Mouse (Mus musculus) embryonic facial prominence, embryonic 14.5 days (tissue): ENCODE data around the gene Farsa. TPM values are rescaled to one million over a fixed set of nuclear protein-coding genes. Genes with fewer than 3 reads are reported as not detected.
A peak's percentile ranks its signal among the peaks of the same experiment; 100 is the strongest.

Experiments used
- ATAC-seq: fragments of 200-750 bp; cut with Nextera tagmentation; 2 replicates; pipeline ENCODE4 v1.8.0; 2017; ENCODE audit warnings: low read depth, moderate number of reproducible peaks, moderate TSS enrichment
- DNase-seq: peaks from one replicate; pipeline ENCODE4 v3.0.0-alpha.2; 2015; ENCODE audit warnings: low spot score
- H3K27ac ChIP-seq: fragments of 300-500 bp; sonication (generic); replicated peaks from 2 replicates; pipeline ENCODE4 v1.5.1; 2014; ENCODE audit warnings: low read depth, mild to moderate bottlenecking, low read length, moderate library complexity
- H3K27me3 ChIP-seq: fragments of 300-500 bp; sonication (generic); replicated peaks from 2 replicates; pipeline ENCODE4 v1.6.1; 2014; ENCODE audit warnings: low read length; ENCODE audit not compliant: control insufficient read depth, insufficient read depth
- H3K36me3 ChIP-seq: fragments of 300-500 bp; sonication (generic); 2 replicates; pipeline ENCODE4 v1.6.1; 2014; ENCODE audit warnings: low read length, mixed read lengths; ENCODE audit not compliant: control insufficient read depth, insufficient read depth
- H3K4me1 ChIP-seq: fragments of 300-500 bp; sonication (generic); 2 replicates; pipeline ENCODE4 v1.6.1; 2014; ENCODE audit warnings: antibody characterized with exemption, low read length; ENCODE audit not compliant: control insufficient read depth, insufficient read depth
- H3K4me2 ChIP-seq: fragments of 300-500 bp; sonication (generic); 2 replicates; pipeline ENCODE4 v1.6.1; 2014; ENCODE audit warnings: low read depth, mild to moderate bottlenecking, low read length, moderate library complexity, mixed read lengths
- H3K4me3 ChIP-seq: fragments of 300-500 bp; sonication (generic); 2 replicates; pipeline ENCODE4 v1.5.1; 2014; ENCODE audit warnings: low read depth, mild to moderate bottlenecking, low read length
- H3K9ac ChIP-seq: fragments of 300-500 bp; sonication (generic); 2 replicates; pipeline ENCODE4 v1.6.1; 2014; ENCODE audit warnings: low read depth, mild to moderate bottlenecking, low read length, moderate library complexity, mixed read lengths
- H3K9me3 ChIP-seq: fragments of 300-500 bp; sonication (generic); 2 replicates; pipeline ENCODE4 v1.6.1; 2016; ENCODE audit warnings: low read length; ENCODE audit not compliant: control insufficient read depth
- whole genome bisulfite sequencing: fragments of 180-500 bp; shearing (Covaris S2); extraction: QIAGEN DNeasy Blood & Tissue Kit; methylation state at CpG from one replicate; pipeline ENCODE4 v1.1.7; 2014; 5-methylcytosine and 5-hydroxymethylcytosine counted together
- polyA plus RNA-seq: library from polyadenylated mRNA; unstranded; fragments of >200 nt; fragmentation: Nextera tagmentation; extraction: Ambion mirVana; gene quantifications from 2 replicates; pipeline ENCODE4 v1.2.1, GENCODE M21; 2014

Gene Farsa
- polyA plus RNA-seq, 1 experiment from 2014 or later: 67.1 TPM

- no peaks in the 10 kb centered on the region for H3K9me3 ChIP-seq
- H3K4me2 ChIP-seq: no peak overlapping the region
- DNase-seq: peak; percentile 5
- no peak overlapping the region for H3K9ac ChIP-seq
- ATAC-seq: no peak
- H3K36me3 ChIP-seq: no peaks in the 10 kb centered on the region; the same call in 1 of the 2 replicates
- WGBS: 68% methylated on average over 3 of the region's 3 CpGs
- no peaks in the 10 kb centered on the region for H3K27me3 ChIP-seq
- H3K4me1 ChIP-seq: peaks cover 7% of the 10 kb centered on the region
- no peak overlapping the region for H3K4me3 ChIP-seq
- no peak overlapping the region for H3K27ac ChIP-seq
Measured at GRCm38 (mm10) chr8:84877297-84878035, 20.7 kb downstream of the Farsa start.

- no peak overlapping the region for H3K9ac ChIP-seq
- ATAC-seq: no peak
- 81% methylated on average over 1 of the region's 1 CpGs for WGBS
- H3K27me3 ChIP-seq: no peaks in the 10 kb centered on the region
- no peak overlapping the region for H3K4me3 ChIP-seq
- no peaks in the 10 kb centered on the region for H3K4me1 ChIP-seq
- no peak for DNase-seq
- no peak overlapping the region for H3K27ac ChIP-seq
- no peak overlapping the region for H3K4me2 ChIP-seq
- H3K9me3 ChIP-seq: no peaks in the 10 kb centered on the region
- peaks cover 4% of the 10 kb centered on the region for H3K36me3 ChIP-seq
Measured at GRCm38 (mm10) chr8:84878915-84879314, 22.1 kb downstream of the Farsa start.

GRCm38 (mm10) chr8:84884728-84885127 lies 27.9 kb downstream of the Farsa start:
- no peak for ATAC-seq
- H3K4me1 ChIP-seq: no peaks in the 10 kb centered on the region
- H3K9ac ChIP-seq: no peak overlapping the region
- H3K27ac ChIP-seq: no peak overlapping the region
- no peaks in the 10 kb centered on the region for H3K27me3 ChIP-seq
- no peaks in the 10 kb centered on the region for H3K9me3 ChIP-seq
- no peak overlapping the region for H3K4me2 ChIP-seq
- no peak overlapping the region for H3K4me3 ChIP-seq
- DNase-seq: no peak
- H3K36me3 ChIP-seq: peaks cover 38% of the 10 kb centered on the region
- 91% methylated on average over 4 of the region's 4 CpGs for WGBS

GRCm38 (mm10) chr8:84888280-84888679 lies 31.5 kb downstream of the Farsa start:
- no peaks in the 10 kb centered on the region for H3K9me3 ChIP-seq
- no peak overlapping the region for H3K4me3 ChIP-seq
- peaks cover 6% of the 10 kb centered on the region; the same call in 1 of the 2 replicates for H3K4me1 ChIP-seq
- peaks cover 47% of the 10 kb centered on the region for H3K36me3 ChIP-seq
- no peak overlapping the region for H3K4me2 ChIP-seq
- WGBS: 93% methylated on average over 3 of the region's 3 CpGs
- no peak for DNase-seq
- no peak overlapping the region for H3K9ac ChIP-seq
- no peak overlapping the region for H3K27ac ChIP-seq
- ATAC-seq: no peak
- H3K27me3 ChIP-seq: no peaks in the 10 kb centered on the region

GRCm38 (mm10) chr8:84889141-84889540 lies 32.4 kb downstream of the Farsa start:
- Histone ChIP-seq H3K4me3 (no peak overlapping the region), H3K36me3 (peaks cover 43% of the 10 kb centered on the region), H3K9ac (no peak overlapping the region), H3K27me3 (no peaks in the 10 kb centered on the region), H3K4me2 (no peak overlapping the region), H3K9me3 (no peaks in the 10 kb centered on the region), H3K4me1 (peaks cover 6% of the 10 kb centered on the region; the same call in 1 of the 2 replicates), H3K27ac (no peak overlapping the region)
- WGBS: 100% methylated on average over 1 of the region's 1 CpGs
- ATAC-seq: no peak
- DNase-seq: no peak

- peak overlapping the region; percentile 78 for H3K4me3 ChIP-seq
- H3K9ac ChIP-seq: peak overlapping the region; percentile 80
- H3K4me2 ChIP-seq: peak overlapping the region; percentile 90
- H3K27me3 ChIP-seq: no peaks in the 10 kb centered on the region
- no peak overlapping the region for H3K27ac ChIP-seq
- 8% methylated on average over 31 of the region's 31 CpGs for WGBS
- H3K4me1 ChIP-seq: peaks cover 6% of the 10 kb centered on the region; the same call in 1 of the 2 replicates
- ATAC-seq (peak; percentile 31), DNase-seq (no peak)
- peaks cover 14% of the 10 kb centered on the region for H3K36me3 ChIP-seq
- H3K9me3 ChIP-seq: no peaks in the 10 kb centered on the region
Measured at GRCm38 (mm10) chr8:84892993-84893708, 36.4 kb downstream of the Farsa start.

- 3% methylated on average over 11 of the region's 11 CpGs for WGBS
- Histone ChIP-seq H3K4me3 (peak within 1 kb of the TSS; percentile 78), H3K27me3 (no peaks in the 10 kb centered on the region), H3K4me2 (peak within 1 kb of the TSS; percentile 90), H3K9me3 (no peaks in the 10 kb centered on the region), H3K4me1 (peaks cover 6% of the 10 kb centered on the region; the same call in 1 of the 2 replicates), H3K27ac (no peak within 1 kb of the TSS), H3K36me3 (peaks cover 9% of the 10 kb centered on the region), H3K9ac (peak within 1 kb of the TSS; percentile 80)
- DNase-seq: peak; percentile 99
- peak; percentile 99 for ATAC-seq
Measured at GRCm38 (mm10) chr8:84893709-84894134, 36.9 kb downstream of the Farsa start, which contains the start of gene Gcdh. Gcdh (minus strand) TSS chr8:84893921.

- WGBS: 83% methylated on average over 5 of the region's 5 CpGs
- Histone ChIP-seq H3K9me3 (no peaks in the 10 kb centered on the region), H3K36me3 (peaks cover 2% of the 10 kb centered on the region; the same call in 1 of the 2 replicates), H3K4me1 (peaks cover 6% of the 10 kb centered on the region; the same call in 1 of the 2 replicates), H3K27me3 (no peaks in the 10 kb centered on the region), H3K4me2 (no peak overlapping the region), H3K27ac (no peak overlapping the region), H3K9ac (no peak overlapping the region), H3K4me3 (no peak overlapping the region)
- DNase-seq: no peak
- ATAC-seq: no peak
Measured at GRCm38 (mm10) chr8:84895963-84896362, 39.2 kb downstream of the Farsa start.
